Mouse (Mus musculus) right cerebral cortex, postnatal 25 days (tissue): ENCODE measurements around the gene AY761185.
"Not testable (repeated sequence)": the region's sequence is repeated elsewhere in the genome, so short reads cannot be mapped to it uniquely, and the experiment has no call there.

Source experiments
- DNase-seq: peaks from one replicate; pipeline ENCODE4 v3.0.0; 2022

The AY761185 gene

DNA sequence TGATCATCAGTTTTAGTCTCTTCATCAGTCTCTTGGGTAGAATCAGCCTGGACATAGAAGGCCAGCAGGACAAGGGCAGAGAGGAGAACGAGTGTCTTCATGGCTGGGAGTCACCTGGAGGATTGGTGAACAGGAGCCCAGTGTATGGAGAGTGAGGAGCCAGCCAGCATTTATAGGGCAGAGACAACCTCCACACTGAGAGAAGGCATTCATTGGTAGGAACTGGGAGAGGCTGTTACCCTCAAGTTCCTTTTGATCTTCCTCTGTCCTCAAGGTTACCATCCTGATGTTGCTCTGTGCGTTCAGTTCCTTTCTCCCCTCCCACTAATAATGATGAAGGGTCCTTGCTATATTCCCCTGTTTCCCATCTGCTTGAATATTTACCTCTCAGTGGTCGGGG, at the start of gene AY761185:
Gene AY761185 (minus strand): TSS at position 101 of the 400 bp plus-strand sequence.
- no peak for DNase-seq

GRCm38 (mm10) chr8:20994042-20994441, 49.5 kb upstream of the AY761185 start:
- not testable (repeated sequence) for DNase-seq

DNA sequence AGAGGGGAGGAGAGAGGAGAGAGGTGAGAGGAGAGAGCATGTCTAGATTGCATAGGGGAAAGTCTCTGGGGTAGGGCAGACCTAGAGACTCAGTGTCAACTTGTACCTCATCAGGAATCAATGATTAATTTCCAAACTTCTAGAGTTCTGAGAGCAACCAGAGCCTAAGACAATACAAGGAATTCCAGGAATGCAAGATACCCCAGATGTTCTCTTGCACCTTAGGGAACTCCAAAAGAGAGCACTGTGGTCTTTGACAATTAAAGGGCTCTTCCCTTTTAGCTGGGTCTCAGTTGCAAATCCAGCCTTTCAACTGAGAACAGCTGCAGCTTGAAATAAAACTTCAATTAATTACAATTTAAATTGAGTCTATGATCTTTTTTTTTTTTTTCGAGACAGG, 35.3 kb upstream of the AY761185 start:
- DNase-seq, result no peak

GRCm38 (mm10) chr8:20964531-20964930, 20.0 kb upstream of the AY761185 start:
- DNase-seq, result no peak

GRCm38 (mm10) chr8:20921971-20922370, 22.5 kb downstream of the AY761185 start, which contains the start of gene Gm6040:
Gene Gm6040, minus strand, starts transcription at chr8:20922071.
- DNase-seq, result no peak

GRCm38 (mm10) chr8:20912288-20912687, 32.2 kb downstream of the AY761185 start:
- no peak for DNase-seq

- no peak for DNase-seq
These were observed 36.3 kb downstream of the AY761185 start for GRCm38 (mm10) chr8:20908256-20908655.

GRCm38 (mm10) chr8:20907119-20907518, 37.4 kb downstream of the AY761185 start:
- no peak for DNase-seq

DNA sequence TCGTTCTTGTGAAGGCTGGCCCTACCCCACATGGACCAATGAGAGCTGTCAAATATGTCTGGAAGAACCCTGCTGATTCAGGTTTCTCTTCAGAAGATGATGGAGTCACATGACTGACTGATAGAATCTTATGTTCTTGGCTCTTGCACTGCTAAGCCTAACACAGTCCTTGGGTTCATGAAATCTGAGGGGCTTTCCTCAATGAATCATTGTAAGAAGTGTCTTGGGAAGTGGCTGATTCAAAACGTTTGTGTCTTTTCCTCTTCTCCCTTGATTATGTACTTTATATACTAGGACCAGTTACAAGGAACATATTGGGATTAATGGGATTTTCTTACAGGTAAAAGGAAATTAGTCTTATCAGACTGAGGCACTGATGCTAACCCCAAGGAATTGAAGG, 42.0 kb downstream of the AY761185 start, which contains the start of gene Gm15056:
Gene Gm15056 (minus strand): TSS at position 101 of the 400 bp plus-strand sequence.
- DNase-seq, result no peak
